Mouse (Mus musculus) embryonic facial prominence, embryonic 14.5 days (tissue): ENCODE measurements around the gene Gm28041. TPM values are rescaled to one million over a fixed set of nuclear protein-coding genes. Genes with fewer than 3 reads are reported as not detected.
A peak's percentile ranks its signal among the peaks of the same experiment; 100 is the strongest.
"Not testable (repeated sequence)": the region's sequence is repeated elsewhere in the genome, so short reads cannot be mapped to it uniquely, and the experiment has no call there.

Source experiments
- ATAC-seq: fragments of 200-750 bp; cut with Nextera tagmentation; 2 replicates; pipeline ENCODE4 v1.8.0; 2017; ENCODE audit warnings: low read depth, moderate number of reproducible peaks, moderate TSS enrichment
- DNase-seq: peaks from one replicate; pipeline ENCODE4 v3.0.0-alpha.2; 2015; ENCODE audit warnings: low spot score
- H3K27ac ChIP-seq: fragments of 300-500 bp; sonication (generic); replicated peaks from 2 replicates; pipeline ENCODE4 v1.5.1; 2014; ENCODE audit warnings: low read depth, mild to moderate bottlenecking, low read length, moderate library complexity
- H3K27me3 ChIP-seq: fragments of 300-500 bp; sonication (generic); replicated peaks from 2 replicates; pipeline ENCODE4 v1.6.1; 2014; ENCODE audit warnings: low read length; ENCODE audit not compliant: control insufficient read depth, insufficient read depth
- H3K36me3 ChIP-seq: fragments of 300-500 bp; sonication (generic); 2 replicates; pipeline ENCODE4 v1.6.1; 2014; ENCODE audit warnings: low read length, mixed read lengths; ENCODE audit not compliant: control insufficient read depth, insufficient read depth
- H3K4me1 ChIP-seq: fragments of 300-500 bp; sonication (generic); 2 replicates; pipeline ENCODE4 v1.6.1; 2014; ENCODE audit warnings: antibody characterized with exemption, low read length; ENCODE audit not compliant: control insufficient read depth, insufficient read depth
- H3K4me2 ChIP-seq: fragments of 300-500 bp; sonication (generic); 2 replicates; pipeline ENCODE4 v1.6.1; 2014; ENCODE audit warnings: low read depth, mild to moderate bottlenecking, low read length, moderate library complexity, mixed read lengths
- H3K4me3 ChIP-seq: fragments of 300-500 bp; sonication (generic); 2 replicates; pipeline ENCODE4 v1.5.1; 2014; ENCODE audit warnings: low read depth, mild to moderate bottlenecking, low read length
- H3K9ac ChIP-seq: fragments of 300-500 bp; sonication (generic); 2 replicates; pipeline ENCODE4 v1.6.1; 2014; ENCODE audit warnings: low read depth, mild to moderate bottlenecking, low read length, moderate library complexity, mixed read lengths
- H3K9me3 ChIP-seq: fragments of 300-500 bp; sonication (generic); 2 replicates; pipeline ENCODE4 v1.6.1; 2016; ENCODE audit warnings: low read length; ENCODE audit not compliant: control insufficient read depth
- WGBS: fragments of 180-500 bp; shearing (Covaris S2); extraction: QIAGEN DNeasy Blood & Tissue Kit; methylation state at CpG from one replicate; pipeline ENCODE4 v1.1.7; 2014; 5-methylcytosine and 5-hydroxymethylcytosine counted together
- polyA plus RNA-seq: library from polyadenylated mRNA; unstranded; fragments of >200 nt; fragmentation: Nextera tagmentation; extraction: Ambion mirVana; gene quantifications from 2 replicates; pipeline ENCODE4 v1.2.1, GENCODE M21; 2014

Gene Gm28041
- polyA plus RNA-seq, 1 experiment from 2014 or later = 0.46 TPM

DNA sequence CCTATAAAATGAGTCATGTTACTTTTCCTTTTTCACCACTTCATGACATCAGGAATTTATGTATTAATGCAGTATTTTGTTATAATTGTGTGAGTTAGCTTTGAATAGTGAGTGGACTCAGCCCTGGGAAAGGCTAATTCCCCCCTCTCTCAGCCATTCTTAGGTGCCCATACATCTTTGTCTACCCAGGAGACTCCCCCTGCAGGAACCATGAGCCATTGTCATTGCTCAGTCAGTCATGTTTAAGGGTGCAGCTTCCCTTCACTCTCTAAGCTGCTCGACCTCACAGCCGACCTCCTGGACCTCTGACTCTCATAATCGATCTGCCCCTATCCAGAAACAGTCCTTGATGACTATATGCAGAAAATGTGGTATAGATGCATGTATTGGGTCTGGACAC is 722 bp upstream of the Gm28041 start:
- not testable (repeated sequence) for H3K9me3 ChIP-seq, H3K27ac ChIP-seq, H3K36me3 ChIP-seq, H3K9ac ChIP-seq, H3K4me1 ChIP-seq, ATAC-seq, H3K4me3 ChIP-seq, H3K4me2 ChIP-seq, DNase-seq, H3K27me3 ChIP-seq
- WGBS = 66% methylated on average over 3 of the region's 3 CpGs

DNA sequence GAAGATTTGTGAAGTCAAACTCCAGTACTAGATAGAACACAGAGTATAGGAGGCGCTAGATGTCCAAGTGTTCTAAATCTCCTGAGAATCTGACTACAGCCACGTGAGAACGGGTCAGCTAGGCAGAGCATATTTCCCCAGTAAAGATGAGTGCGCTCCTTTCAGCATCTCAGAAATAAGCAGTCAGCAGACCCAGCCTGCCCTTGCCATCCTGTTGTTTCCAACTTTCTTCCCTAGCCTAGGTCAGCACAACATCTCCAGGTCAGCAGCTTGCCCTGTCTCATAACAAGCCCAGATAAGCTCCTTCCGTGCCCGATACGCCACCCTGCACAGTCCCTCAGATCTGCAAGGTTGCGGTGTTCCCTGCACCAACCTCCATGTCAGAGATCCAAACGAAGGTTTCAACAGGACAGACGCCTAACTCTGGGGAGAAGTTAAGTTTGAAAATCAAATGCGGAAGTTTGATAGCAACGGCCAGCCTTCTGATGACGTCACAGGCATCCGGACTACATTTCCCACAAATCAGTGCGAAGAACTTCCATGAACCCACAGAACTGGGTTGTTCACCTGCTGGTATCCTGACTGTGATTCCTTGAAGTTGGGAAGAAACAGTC is 15.3 kb downstream of the Gm28041 start, which contains the start of the genes Gm28044 and Zfp953:
TSS of gene Gm28044 (minus strand) at position 406 of the 614 bp plus-strand sequence.
TSS of gene Zfp953 (minus strand) at position 475 of the 614 bp plus-strand sequence.
- no peaks in the 10 kb centered on the region for H3K9me3 ChIP-seq
- no peaks in the 10 kb centered on the region for H3K27me3 ChIP-seq
- peak within 1 kb of the TSS; percentile 74 for H3K9ac ChIP-seq
- no peaks in the 10 kb centered on the region for H3K36me3 ChIP-seq
- H3K4me2 ChIP-seq = peak within 1 kb of the TSS; percentile 78
- under 1% methylated on average over 15 of the region's 15 CpGs for WGBS
- peak within 1 kb of the TSS; percentile 59; the same call in 1 of the 2 replicates for H3K27ac ChIP-seq
- ATAC-seq (peak; percentile 93), DNase-seq (peak; percentile 93)
- peak within 1 kb of the TSS; percentile 74 for H3K4me3 ChIP-seq
- H3K4me1 ChIP-seq = 0 out of 2 replicates have a peak, but pooled peaks cover 3% of the 10 kb centered on the region

DNA sequence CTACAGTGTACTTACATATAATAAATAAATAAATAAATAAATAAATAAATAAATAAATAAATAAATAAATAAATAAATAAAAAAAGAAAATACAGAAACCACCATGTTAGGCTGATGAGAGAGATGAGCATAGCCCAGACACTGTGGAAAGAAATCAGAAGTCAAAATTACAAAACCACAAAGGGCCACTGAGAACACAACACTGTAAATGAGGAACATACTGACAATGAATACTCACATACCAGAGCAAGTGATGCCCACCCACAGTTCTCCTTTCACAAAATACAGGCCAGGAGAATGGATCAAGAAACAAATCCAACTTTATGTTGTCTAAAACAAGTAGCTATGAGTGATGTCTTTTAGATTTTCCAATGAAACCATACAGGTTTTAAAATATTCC is 23.7 kb downstream of the Gm28041 start:
- Histone ChIP-seq H3K4me2 (no peak overlapping the region), H3K36me3 (no peaks in the 10 kb centered on the region), H3K9ac (no peak overlapping the region), H3K27ac (no peak overlapping the region), H3K4me3 (no peak overlapping the region), H3K27me3 (no peaks in the 10 kb centered on the region), H3K4me1 (no peaks in the 10 kb centered on the region), H3K9me3 (no peaks in the 10 kb centered on the region)
- ATAC-seq (no peak), DNase-seq (no peak)

DNA sequence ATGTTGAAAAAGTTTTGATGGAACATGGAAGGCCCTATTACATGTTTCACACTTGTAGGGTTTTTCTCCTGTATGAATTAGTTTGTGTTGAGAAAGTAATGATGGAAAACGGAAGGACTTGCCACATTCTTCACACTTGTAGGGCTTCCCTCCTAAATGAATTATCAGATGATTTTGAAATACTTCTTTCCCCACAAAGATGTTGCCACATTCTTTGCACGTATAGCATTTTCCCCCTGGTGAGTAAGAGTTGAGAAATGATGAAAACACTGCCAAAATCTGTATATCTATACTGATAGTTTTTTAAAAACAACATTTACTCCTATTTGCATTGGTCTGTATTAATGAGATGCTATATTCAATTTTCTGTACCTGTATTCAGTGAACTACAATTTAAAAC is 32.1 kb downstream of the Gm28041 start:
- Histone ChIP-seq H3K4me2 (no peak overlapping the region), H3K36me3 (peaks cover 19% of the 10 kb centered on the region; the same call in 1 of the 2 replicates), H3K27me3 (no peaks in the 10 kb centered on the region), H3K9me3 (no peaks in the 10 kb centered on the region), H3K4me1 (no peaks in the 10 kb centered on the region), H3K4me3 (no peak overlapping the region), H3K27ac (no peak overlapping the region), H3K9ac (no peak overlapping the region)
- DNase-seq (no peak), ATAC-seq (no peak)
- 84% methylated on average over 2 of the region's 2 CpGs for WGBS

DNA sequence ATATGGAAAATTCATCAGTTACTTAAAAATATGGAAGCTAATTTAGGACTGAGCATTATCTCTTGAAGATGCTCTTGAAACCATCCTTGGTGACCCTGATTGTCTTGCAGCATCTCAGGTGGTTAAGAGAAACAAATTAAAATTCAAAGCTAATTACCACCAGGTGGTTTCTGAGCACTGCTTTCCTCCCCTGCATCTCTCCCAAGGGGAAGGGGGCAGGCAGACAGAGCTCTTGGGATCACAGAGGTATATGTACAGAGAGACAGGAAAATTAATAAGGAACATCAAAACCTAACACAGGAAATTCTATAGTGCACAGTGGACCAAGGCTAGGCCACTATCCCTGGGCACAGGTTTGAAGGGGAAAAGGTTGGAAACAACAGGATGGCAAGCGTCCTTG is 42.7 kb downstream of the Gm28041 start:
- DNase-seq (peak; percentile 30), ATAC-seq (peak; percentile 69)
- H3K36me3 ChIP-seq = no peaks in the 10 kb centered on the region

DNA sequence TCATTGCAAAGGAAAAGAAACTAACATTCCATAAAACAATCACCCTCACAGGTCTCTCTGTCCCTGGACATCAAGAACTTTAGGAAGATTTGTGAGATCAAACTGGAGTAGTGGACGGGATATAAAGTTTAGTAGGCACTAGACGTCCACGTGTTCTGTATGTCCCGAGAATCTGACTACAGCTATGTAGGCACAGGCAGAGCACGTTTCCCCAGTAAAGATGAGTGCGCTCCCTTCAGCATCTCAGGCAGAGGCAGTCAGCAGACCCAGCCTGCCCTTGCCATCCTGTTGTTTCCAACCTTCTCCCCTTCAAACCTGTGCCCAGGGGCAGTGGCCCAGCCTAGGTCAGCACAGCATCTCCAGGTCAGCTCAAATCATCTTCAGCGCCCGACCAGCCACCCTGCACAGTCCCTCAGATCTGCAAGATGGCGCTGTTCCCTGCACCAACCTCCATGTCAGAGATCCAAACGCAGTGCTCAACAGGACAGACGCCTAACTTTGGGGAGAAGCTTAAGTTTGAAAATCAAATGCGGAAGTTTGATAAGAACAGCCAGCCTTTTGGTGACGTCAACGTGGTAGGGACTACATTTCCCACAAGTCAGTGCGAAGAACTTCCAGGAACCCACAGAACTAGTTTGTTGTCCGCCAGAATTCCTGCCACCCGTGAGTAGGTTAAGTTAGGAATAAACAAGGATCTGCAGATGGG is 43.4 kb downstream of the Gm28041 start, which contains the start of gene Zfp595:
TSS of gene Zfp595 (minus strand) at position 552 of the 706 bp plus-strand sequence.
- Histone ChIP-seq H3K9ac (peak within 1 kb of the TSS; percentile 61), H3K9me3 (no peaks in the 10 kb centered on the region), H3K4me1 (peaks cover 5% of the 10 kb centered on the region; the same call in 1 of the 2 replicates), H3K36me3 (no peaks in the 10 kb centered on the region), H3K27me3 (no peaks in the 10 kb centered on the region), H3K27ac (peak within 1 kb of the TSS; percentile 79), H3K4me3 (peak within 1 kb of the TSS; percentile 59), H3K4me2 (peak within 1 kb of the TSS; percentile 60)
- DNase-seq (peak; percentile 96), ATAC-seq (peak; percentile 92)
- 14% methylated on average over 17 of the region's 17 CpGs for WGBS

More for the DNA sequence above, 42.7 kb downstream of the Gm28041 start:
- no peaks in the 10 kb centered on the region for H3K27me3 ChIP-seq
- no peaks in the 10 kb centered on the region for H3K9me3 ChIP-seq
- H3K4me1 ChIP-seq = peaks cover 5% of the 10 kb centered on the region; the same call in 1 of the 2 replicates
- H3K4me3 ChIP-seq = peak overlapping the region; percentile 59
- H3K9ac ChIP-seq = peak overlapping the region; percentile 61
- H3K27ac ChIP-seq = peak overlapping the region; percentile 79
- H3K4me2 ChIP-seq = peak overlapping the region; percentile 60
- WGBS = 75% methylated on average over 1 of the region's 1 CpGs

DNA sequence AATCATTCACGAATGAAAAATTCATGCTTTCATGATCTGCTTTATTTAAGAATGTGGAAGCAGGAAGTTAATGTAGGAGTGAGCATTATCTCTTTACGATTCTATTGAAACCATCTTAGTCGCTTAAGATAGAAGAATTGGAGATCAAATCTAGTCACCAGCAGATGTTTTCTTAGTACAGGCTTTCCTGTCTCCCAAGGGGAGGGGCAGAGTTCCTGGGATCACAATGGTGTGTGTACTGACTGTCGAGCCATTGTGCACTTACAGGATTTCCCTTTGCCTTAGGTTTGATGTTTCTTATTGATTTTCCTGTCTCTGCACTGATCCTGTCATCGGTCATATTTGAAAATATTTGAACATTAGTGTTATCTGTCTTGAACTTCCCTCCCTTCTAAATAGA is 68.8 kb downstream of the Gm28041 start:
- peak overlapping the region; percentile 83 for H3K9ac ChIP-seq

DNA sequence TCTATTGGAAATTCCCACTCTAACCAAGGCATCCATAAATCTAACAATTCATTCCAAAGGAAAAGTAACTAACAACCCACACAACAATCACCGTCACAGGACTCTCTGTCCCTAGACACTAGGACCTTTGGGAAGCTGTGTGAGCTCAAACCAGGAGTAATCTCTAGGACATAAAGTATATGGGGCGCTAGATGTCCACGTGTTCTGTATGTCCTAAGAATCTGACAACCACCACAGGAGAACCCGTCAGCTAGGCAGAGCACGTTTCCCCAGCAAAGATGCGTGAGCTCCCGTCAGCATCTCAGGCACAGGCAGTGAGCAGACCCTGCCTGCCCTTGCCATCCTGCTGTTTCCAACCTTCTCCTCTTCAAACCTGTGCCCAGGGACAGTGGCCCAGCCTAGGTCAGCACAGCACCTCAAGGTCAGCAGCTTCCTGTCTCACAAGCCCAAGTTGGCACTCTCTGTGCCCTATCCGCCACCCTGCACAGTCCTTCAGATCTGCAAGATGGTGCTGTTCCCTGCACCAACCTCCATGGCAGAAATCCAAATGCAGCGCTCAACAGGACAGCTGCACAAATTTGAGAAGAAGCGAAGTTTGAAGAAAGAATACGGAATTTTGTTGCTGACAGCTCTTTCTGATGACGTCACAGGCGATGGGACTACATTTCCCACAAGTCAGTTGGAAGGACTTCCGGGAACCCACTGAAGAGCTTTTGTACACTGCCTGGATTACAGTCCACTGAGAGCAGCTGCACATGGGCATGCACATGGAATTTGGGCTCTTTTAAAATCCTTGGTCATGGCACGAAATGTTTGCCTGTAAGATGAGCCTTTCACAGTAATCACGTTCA is 69.5 kb downstream of the Gm28041 start, which contains the start of gene Zfp457:
TSS of gene Zfp457 (minus strand) at position 664 of the 851 bp plus-strand sequence.
- Histone ChIP-seq H3K4me2 (peak within 1 kb of the TSS; percentile 83), H3K9me3 (no peaks in the 10 kb centered on the region), H3K9ac (peak within 1 kb of the TSS; percentile 83), H3K27me3 (no peaks in the 10 kb centered on the region), H3K27ac (peak within 1 kb of the TSS; percentile 67), H3K4me1 (peaks cover 5% of the 10 kb centered on the region; the same call in 1 of the 2 replicates), H3K4me3 (peak within 1 kb of the TSS; percentile 70), H3K36me3 (no peaks in the 10 kb centered on the region)
- peak; percentile 97 for DNase-seq
- 10% methylated on average over 16 of the region's 16 CpGs for WGBS
- ATAC-seq = peak; percentile 98

More for the DNA sequence above, 68.8 kb downstream of the Gm28041 start:
- Histone ChIP-seq H3K4me3 (peak overlapping the region; percentile 70), H3K36me3 (no peaks in the 10 kb centered on the region), H3K27me3 (no peaks in the 10 kb centered on the region), H3K9me3 (no peaks in the 10 kb centered on the region), H3K27ac (peak overlapping the region; percentile 58), H3K4me2 (peak overlapping the region; percentile 83), H3K4me1 (peaks cover 5% of the 10 kb centered on the region; the same call in 1 of the 2 replicates)
- ATAC-seq (peak; percentile 39), DNase-seq (peak; percentile 34)
- WGBS = 30% methylated on average over 5 of the region's 5 CpGs
